Mouse (Mus musculus) lung, postnatal 10 days (tissue): ENCODE results near the gene Macrod2.

Experiments
- DNase-seq: peaks from one replicate; pipeline ENCODE4 v3.0.0; 2021

Gene Macrod2

GRCm38 (mm10) chr2:142404321-142404720 lies 2009.2 kb downstream of the Macrod2 start:
- no peak for DNase-seq

- no peak for DNase-seq
Measured at GRCm38 (mm10) chr2:142407341-142407740, 2012.2 kb downstream of the Macrod2 start.

- DNase-seq: no peak
Measured at GRCm38 (mm10) chr2:142410124-142410523, 2015.0 kb downstream of the Macrod2 start.

GRCm38 (mm10) chr2:142433126-142433525 lies 2038.0 kb downstream of the Macrod2 start:
- no peak for DNase-seq

- DNase-seq: no peak
Measured at GRCm38 (mm10) chr2:142434731-142435130, 2039.6 kb downstream of the Macrod2 start.

- DNase-seq: peak; percentile 66
Measured at GRCm38 (mm10) chr2:142437606-142438461, 2042.7 kb downstream of the Macrod2 start.
